Mouse (Mus musculus): ENCODE measurements around the gene Gse1.

Gse1 gene

DNA sequence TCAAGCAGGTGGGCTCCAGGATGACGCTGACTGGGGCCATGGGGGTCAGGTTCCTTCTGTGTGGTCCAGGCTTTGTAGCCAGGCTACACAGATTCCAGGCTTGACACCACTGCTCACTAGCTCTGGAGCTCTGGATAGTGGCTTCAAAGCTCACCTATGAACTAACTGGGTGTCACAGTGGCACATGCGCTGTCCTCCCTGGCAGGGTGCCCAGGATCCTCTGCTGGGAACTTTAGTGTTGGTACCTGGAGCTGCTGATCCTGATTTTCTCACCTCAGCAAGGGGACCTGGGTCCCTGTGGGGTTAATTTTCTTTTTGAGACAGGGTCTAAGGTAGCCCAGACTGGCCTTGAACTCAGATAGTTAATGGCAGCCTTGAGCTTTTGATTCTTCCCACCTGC lies 173.0 kb downstream of the Gse1 start:
- DNase-seq (ENCODE audit: low spot score in 2 of 2): no peak

DNA sequence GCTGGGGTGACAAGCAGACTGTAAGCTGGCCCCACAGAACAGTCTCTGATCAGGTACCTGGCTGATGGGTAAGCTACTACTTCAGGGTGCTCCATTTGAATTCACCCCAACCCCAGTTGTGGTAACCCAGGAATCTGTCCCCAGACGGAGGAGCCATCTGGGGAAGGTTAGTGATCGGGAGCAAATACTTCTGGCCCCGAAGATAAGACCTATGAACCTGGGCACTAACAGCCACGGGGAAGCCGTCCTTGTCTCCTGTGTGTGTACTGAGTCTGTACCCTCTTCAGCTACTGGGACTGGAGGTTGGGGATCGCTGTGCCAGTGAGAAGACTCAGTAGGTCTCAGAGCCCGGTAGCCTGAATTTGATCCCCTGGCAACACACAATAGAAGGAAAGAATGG lies 173.5 kb downstream of the Gse1 start:
- no peak for DNase-seq (ENCODE audit: low spot score in 2 of 2)

DNA sequence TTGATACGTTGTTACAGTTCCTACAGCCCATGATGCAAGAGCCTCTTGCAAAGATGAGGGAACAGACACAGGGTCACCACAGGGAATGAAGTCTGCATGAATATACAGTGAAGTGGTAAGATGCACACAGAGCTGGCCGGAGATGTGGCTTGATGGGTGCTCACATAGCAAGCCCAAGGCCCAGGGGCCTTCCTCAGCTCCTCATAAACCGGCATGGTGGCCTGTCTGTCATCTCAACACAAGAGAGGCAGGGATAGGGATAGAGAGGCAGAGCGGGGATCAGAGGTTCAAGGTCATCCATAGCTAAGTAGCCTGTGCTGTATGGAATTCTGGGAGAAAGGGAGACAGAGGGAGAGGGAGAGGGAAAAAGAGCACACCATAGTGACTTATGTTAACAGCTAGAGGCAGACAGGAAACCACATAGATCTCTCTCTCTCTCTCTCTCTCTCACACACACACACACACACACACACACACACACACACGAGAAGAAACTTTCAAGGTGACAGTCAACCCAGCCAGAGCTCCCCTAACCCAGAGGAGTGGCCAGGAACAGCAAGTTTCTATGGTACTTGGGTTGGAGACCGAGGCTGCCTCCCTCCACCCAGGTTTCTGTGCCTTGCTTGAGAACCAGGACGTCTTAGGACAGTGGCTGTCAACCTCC lies 175.5 kb downstream of the Gse1 start:
- DNase-seq (ENCODE audit: low spot score in 2 of 2): no peak

DNA sequence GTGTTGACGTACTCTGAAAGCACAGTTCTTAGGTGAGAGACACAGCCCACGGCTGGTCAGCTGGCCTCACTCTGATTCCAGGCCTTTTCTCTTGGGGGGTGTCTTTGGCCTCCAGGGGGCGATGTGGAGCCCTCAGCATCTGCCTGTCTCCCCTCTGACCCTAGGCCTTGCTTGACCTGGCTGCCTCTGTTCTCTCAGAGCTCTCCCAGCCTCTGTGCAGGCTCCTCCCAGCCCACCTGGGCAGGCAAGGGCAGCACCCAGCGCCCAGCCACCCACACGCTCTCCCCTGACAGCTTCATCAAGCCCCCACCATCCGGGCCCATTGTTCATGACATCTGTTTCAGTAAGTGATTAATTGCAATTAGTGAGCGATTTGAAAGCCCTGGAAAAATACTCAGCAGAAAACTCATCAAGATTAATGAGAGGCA lies 176.4 kb downstream of the Gse1 start:
- DNase-seq (ENCODE audit: low spot score in 2 of 2): peak; percentile 72 to 84

DNA sequence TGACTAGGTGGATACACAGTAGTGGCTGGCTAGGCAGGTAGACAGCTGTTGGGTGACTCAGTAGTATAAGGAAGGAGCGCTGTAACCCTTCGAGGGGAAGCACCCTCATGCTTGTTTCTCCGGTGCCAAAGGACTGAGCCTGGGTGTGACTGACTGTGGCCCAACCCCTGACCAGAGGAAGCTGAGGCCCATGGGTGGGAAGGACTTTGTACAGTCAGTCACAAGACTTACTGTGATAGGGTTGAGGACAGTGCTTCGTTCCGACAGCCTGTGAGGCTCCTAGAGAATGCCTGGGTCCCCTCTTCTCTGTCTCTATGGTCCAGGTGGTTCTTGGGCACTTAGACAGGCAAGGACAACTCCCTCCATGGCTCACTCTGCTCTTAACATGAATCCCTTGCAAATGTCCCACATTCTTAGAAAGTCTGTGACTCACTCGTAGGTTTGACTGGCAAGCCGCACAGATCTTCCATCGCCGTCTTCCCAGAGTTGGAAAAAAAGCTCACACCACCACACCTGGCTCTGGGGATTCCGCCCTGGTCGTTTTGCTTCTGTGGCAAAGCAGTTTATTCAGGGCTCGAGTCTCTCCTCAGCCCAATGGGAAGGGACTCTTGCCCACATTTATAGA lies 177.9 kb downstream of the Gse1 start:
- DNase-seq (ENCODE audit: low spot score in 2 of 2): no peak

DNA sequence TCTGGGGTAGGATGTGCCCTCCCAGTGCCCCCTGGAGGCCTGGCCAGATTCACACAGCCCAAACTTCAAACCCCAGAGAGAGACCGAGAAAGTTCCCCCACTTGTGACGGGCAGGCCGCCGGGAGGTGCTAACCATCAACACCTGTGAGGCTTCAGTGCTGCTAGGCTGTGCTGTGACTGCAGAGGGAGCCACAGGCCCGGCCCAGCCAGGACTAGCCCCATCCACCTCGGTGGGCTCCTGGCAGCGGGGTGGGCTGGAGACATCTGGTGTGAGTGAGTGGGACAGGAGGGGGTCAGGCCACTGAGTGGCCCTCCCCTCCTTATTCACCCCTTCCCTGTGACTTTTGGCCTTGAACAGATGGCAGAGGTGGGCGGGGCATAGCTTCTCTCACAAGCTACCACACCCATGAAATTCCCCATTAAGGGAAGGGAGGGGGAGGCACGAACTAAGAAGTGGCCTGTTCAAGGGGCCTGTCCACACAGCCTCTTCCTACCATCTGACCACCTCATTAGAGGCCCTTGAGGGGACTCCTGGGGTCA lies 179.5 kb downstream of the Gse1 start:
- DNase-seq (ENCODE audit: low spot score in 2 of 2): peak; percentile 62 to 73

DNA sequence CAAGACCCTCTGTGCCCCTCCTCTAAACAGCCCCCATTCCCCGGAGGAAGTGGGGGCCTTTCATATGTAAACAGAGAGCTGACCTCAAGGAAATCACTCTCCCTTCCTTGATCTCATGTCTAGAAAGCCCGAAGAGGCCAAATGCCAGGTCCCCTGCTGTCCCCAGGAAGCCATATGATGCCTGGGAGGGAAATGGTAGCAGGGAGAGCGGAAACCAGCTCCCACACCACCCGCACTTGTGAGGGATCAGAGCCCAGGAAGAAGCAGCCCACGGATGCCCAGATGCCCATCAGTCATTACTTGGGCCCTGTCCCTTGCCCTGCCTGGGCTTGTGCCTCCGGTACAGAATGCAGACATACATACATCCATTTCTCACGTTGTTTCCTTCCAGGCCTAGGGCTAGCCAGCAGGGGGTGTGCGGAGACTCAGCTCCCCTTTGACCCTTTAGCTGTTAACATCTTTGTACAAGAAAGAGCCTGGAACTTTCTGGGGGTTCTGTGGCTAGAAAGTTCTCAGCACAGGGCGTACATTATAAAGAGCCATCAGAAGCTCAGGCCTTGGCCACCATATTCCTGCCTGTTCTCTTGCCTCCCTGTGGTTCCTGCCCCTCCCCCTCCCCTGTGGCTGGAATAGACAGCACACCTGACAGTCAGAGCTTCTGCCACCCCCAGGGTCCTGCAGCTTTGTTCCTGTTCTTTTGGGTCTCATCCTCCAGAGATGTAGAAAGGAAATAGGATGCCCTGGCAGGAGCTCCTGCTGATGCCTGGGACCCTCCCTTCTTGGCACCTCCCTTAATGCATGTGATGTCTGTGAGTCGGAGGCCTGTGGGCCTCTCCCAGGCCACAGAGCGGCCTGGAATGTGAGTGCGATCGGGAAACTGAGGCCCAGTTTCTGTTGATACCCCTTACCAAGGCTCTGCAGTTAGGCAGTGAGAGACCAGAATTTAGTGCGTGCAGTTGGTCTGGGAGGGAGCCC lies 180.3 kb downstream of the Gse1 start:
- DNase-seq (ENCODE audit: low spot score in 2 of 2): no peak

DNA sequence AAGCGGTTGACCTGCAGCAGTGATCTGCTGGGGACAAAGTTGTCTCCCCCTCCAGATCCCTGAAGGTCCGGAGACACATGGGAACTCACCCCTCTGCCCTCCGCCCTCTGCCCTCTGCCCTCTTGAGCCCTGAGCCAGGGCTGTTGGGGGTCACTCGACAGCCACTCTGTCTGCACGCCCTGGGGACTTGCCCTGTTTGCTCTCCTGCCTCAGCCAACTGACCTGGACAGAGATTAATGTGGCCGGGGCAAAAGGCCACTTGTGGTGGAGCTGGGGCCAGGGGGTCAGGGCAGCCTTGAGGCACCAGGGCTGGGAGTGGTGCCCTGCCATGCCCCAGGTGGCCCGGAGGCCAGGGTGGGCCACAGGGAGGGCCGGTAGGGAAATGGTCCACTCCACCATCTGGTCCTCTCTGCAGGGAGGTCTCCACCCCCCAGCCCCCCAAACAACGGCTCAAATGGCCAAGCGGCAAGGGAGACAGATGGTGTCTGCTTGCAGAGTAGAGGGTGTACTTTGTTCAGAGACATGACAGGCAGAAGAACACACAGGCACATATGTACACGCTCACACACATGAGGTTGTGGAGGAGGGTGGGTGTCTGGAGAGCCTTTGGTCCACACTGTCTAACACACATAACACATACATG lies 181.2 kb downstream of the Gse1 start:
- DNase-seq (ENCODE audit: low spot score in 2 of 2): no peak

DNA sequence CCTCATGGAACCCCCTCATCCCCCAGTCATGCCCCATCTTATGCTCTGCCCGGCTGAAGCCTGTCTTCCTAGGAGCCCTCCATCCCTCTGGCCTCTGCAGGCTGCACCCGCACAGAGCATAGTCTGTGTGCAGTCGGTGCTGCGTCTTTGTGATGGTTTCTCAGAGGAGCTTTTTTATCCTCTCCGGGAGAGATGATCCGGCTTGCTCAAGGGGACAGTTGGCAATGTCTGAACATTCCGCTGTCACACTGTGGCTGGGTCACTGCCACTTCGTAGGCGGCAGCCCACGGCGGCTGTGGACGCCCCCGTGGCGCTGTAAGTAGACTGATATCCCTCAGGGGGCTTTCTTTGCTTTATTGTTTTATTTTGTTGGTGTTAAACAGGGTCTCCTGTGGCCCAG lies 182.8 kb downstream of the Gse1 start:
- no peak for DNase-seq (ENCODE audit: low spot score in 2 of 2)

DNA sequence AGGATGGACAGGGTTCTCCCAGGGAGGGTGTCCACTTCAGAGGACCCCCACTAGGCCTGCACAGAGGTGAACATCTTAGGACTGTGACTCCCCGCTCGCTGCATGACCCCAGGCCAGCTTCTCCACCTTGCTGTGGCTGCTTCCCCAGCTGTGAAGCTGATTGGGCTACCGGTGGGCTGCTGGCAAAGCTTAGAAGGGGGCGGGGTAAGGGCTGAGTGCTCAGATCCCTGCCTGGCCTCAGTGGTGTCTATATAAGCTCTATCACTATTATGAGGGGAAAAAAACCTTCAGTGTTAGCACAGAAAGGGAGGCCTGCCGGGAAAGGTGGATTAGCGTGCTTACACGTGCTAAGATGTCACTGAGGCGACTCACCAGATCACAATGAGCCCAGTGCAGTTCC lies 183.6 kb downstream of the Gse1 start:
- no peak for DNase-seq (ENCODE audit: low spot score in 2 of 2)

DNA sequence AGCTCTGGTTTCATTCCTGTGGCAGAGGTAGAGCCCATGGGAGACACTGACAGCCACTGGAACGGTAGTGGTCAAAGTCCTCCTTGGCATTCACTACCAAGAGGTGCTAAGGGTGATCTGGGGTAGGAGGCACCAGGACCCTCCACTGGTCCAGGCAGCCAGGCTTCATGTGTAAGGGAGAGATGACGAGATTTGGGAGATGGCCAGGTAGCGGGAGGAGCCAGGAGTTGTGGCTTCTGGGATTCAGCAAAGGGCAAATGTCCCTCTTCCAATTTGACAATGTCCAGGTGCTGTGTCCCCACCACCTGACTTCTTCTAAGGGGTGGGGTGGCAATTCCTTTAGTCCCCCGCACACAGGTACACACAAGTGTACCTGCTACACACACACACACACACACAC lies 184.1 kb downstream of the Gse1 start:
- no peak for DNase-seq (ENCODE audit: low spot score in 2 of 2)

DNA sequence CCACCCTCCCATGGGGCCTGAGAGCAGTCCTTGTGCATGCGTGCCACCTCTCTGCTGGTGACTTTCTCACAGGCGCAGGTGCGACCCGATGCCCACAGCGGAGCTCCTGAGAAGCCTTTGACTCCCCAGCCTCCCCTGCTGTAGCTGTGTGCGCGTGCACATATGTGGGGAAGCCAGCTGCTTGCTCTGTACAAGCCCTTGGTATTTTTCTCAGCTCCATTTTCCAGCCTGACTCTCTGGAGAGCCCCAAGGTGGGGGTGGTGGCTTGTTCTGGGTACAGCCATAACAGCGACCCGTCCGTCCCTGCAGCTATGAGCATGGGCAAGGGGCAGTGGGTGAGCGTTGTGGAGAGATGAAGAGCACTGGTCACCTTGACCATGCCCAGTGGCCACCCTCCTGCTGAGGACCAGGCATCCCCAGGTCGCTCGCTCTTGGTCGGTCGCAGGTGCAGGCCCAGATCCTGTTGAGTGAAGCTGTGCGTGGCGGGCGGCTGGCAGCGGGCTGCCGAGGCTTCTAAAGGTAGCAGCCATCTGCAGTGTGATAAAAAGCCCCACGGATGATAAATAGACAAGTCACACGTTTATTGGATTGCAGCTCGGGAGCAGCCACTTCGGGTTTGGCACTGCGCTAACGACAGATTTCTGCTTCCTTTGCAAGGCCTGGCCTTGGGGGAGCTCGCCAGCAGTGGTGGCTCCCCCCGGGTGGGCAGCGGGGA lies 184.8 kb downstream of the Gse1 start:
- DNase-seq (ENCODE audit: low spot score in 2 of 2): no peak

DNA sequence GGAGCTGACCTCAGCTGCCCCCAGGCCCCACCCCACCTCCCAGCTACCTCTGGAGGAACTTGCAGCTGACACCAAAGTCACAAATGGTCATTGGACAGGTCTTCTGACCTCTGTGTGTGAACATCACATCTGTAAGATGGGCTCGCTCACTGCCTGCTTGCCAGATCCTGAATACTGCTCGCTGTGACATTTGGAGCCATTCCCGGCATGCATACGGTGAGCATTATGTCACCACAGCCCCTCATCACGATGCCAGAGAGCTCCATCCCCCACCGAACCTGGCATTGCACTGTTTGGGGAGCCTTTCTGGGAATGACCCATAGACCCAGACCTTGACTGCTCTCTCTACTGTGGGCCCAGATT lies 185.4 kb downstream of the Gse1 start:
- no peak for DNase-seq (ENCODE audit: low spot score in 2 of 2)

DNA sequence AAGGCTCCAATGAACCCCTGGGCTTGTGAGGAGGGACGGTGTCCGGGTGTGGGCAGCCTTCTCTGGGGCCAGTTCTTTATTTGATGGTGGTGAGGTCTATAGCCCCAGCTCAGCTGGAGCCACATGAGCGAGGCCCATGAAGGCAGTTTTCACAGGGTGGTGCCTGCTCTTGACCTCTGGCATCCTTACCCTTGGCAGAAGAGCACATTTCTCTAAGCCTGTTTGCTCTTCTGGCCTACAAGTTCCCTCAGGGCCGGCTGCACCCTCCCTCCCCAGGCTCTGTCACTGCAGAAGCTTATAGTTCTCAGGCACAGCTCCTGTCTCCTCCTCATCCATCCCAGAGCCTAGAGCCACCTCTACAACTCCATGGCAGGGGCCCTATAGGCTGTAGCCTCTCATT lies 186.0 kb downstream of the Gse1 start:
- no peak for DNase-seq (ENCODE audit: low spot score in 2 of 2)

DNA sequence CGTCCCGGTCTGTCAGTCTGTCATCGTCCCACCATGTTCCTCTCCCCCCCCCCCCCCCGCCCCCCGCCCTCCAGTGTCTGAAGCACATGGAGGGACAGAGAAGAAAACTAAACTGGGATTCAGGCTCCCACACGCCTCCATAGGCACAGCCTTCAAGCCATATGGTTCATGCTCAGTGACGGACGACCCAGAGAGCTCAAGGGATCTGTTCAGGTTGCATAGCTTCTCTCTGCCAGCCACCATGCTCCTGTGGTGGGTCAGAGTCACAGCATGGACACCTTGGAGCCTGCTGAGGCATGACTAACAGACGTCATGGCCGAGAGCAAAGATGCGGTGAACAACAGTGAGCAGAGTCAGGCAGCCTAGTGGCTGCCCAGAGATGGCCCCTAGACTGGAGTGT lies 187.2 kb downstream of the Gse1 start:
- no peak for DNase-seq (ENCODE audit: low spot score in 2 of 2)

DNA sequence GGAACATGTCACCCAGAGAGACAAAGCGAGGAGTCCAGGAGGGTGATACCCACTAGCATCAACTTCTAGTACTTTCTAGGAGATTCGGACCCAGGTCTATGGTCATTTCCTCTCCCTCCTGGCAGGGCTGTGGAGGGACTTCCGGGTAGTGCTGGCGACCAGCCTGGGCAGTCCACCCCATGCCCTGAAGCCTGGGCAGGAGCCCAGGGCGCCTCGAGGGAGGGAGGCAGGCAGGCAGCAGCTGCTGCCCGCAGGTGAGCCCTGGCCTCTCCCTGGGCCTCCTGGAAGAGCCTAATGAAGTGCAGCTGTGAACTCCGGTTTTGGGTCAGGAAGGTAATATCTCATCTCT lies 187.9 kb downstream of the Gse1 start:
- DNase-seq (ENCODE audit: low spot score in 2 of 2): no peak

DNA sequence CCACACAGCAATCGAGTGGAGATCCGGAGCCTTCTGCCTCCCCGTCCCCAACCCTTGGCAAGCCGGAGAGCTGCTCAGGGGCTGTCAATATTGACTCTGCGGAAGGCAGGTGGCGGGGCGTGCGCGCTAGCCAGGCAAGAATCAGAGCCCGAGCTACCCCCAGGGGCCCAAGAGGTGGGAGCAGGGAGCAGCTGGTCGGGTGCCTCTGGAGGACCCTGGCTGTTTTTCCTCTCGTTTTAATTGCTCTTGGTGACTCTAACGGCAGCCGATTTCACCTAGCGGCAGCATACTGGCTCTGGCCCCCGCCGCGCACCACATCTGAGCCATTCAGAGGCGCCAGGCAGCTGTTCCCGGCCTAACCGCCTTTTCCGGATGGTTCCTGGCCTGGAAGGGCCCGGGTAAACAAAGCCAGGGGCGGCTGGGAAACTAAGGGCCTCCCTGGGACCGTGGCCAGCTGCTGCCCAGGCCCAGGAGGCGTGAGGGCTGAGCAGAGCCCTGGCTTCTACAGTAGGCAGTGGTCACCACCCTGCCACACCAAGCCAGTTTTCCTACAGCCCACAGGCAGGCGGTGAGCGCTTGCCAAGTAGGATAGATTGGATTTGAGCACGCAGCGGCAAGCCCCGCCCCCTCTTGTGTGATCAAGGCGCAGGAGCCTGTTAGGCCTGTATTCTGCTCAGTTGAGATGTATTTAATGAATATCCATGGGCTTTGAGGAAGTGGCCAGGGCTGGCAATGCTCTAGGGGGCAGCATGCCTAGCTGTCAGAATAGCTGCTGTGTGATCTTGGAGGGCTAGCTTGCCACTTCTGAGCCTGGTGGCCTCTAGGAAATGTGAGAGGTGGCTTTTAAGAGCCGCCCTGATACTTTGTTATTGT lies 188.5 kb downstream of the Gse1 start:
- DNase-seq (ENCODE audit: low spot score in 2 of 2): peak in 1 of 2 experiments; percentile 73

DNA sequence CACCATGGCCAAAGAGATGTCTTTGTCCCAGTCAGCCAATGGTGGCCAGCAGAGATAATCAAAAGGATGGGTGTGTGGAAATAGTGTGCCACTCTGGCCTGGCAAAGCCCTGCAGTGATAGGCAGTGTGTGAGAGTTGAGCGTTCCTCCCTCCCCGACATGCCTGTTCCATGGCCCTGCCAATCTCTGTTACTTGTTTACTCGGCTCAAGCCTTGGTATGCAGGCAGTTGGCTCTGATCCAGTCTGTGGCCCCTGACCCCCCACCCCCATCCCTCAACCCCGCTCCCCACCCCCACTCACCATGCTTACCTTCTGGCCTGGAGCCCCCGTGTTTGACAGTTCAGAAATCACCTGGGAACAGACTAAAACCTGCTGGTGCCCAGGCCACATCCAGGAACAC lies 189.9 kb downstream of the Gse1 start:
- no peak for DNase-seq (ENCODE audit: low spot score in 2 of 2)

DNA sequence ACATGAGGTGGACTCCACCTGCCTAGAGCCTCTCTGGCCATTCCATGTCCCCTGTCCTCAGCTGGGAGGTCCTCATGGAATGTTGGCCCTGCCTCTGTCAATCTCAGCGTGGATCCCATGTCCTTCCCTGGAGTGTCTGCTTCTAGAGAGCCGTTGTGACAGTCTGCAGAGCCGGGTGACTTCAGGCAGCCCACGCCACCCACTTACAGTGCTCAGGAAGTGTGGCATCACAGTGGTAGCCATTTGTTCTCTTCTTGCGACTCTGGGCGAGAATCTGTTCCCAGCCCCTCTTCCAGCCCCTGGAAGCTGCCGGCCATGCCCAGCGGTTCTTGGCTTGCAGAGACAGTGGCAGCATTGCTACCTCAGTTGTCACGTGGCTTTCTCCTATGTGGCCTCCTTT lies 191.4 kb downstream of the Gse1 start:
- no peak for DNase-seq (ENCODE audit: low spot score in 2 of 2)

DNA sequence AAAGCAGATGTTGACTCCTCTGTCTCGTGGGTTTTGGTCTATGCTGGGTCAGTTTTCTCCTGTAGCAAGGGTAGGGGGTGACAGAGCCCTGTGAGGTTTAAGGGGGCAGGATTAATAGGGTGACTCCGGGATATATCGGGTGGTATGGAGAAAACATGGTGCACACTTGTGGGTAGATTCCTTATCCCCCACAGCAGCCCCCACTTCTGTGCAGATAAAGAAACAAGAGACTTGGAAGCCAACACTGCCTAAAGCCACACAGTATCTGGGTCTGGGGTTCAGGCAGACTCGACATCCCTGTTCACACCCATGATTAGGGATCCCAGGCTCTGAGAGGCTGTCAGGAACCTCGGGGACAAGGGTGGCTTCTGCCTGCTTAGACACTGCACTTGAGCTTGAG lies 192.0 kb downstream of the Gse1 start:
- DNase-seq (ENCODE audit: low spot score in 2 of 2): no peak

Measured in spleen, postnatal 10 days (tissue).